Mouse (Mus musculus): ENCODE data around the gene H2afy2. TPM values are rescaled to one million over a fixed set of nuclear protein-coding genes. Genes with fewer than 3 reads are reported as not detected.

Gene H2afy2
- polyA plus RNA-seq (2014; fragmentation: Nextera tagmentation; extraction: Ambion mirVana) = 202 and 203 TPM in 2 replicates

GRCm38 (mm10) chr10:61783621-61784251, at the start of gene H2afy2:
Gene H2afy2, minus strand, starts transcription at chr10:61784147.
- DNase-seq (ENCODE audit: low spot score) (peak; percentile 84), ATAC-seq (ENCODE audit: low FRiP score) (peak; percentile 90)
- H3K4me2 ChIP-seq (replicated peaks) = peak within 1 kb of the TSS; percentile 67
- no peaks in the 10 kb centered on the region for H3K27me3 ChIP-seq (ENCODE audit: control insufficient read depth, insufficient read depth, low read length)
- peak within 1 kb of the TSS; percentile 99 for H3K27ac ChIP-seq
- H3K4me3 ChIP-seq (replicated peaks; ENCODE audit: low read length) = peak within 1 kb of the TSS; percentile 69
- WGBS = under 1% methylated on average over 49 of the region's 50 CpGs
- H3K36me3 ChIP-seq (replicated peaks; ENCODE audit: control insufficient read depth, insufficient read depth) = no peaks in the 10 kb centered on the region
- H3K9me3 ChIP-seq (ENCODE audit: control insufficient read depth, low read length) = no peaks in the 10 kb centered on the region
- peak within 1 kb of the TSS; percentile 98 for H3K9ac ChIP-seq
- peaks cover 27% of the 10 kb centered on the region for H3K4me1 ChIP-seq (replicated peaks; ENCODE audit: control insufficient read depth, insufficient read depth, low read length)

GRCm38 (mm10) chr10:61832713-61833112, 48.8 kb upstream of the H2afy2 start:
- H3K36me3 ChIP-seq (replicated peaks; ENCODE audit: control insufficient read depth, insufficient read depth) = no peaks in the 10 kb centered on the region
- H3K27me3 ChIP-seq (ENCODE audit: control insufficient read depth, insufficient read depth, low read length) = no peaks in the 10 kb centered on the region
- H3K4me3 ChIP-seq (replicated peaks; ENCODE audit: low read length) = no peak overlapping the region
- no peaks in the 10 kb centered on the region for H3K9me3 ChIP-seq (ENCODE audit: control insufficient read depth, low read length)
- WGBS = 90% methylated on average over 11 of the region's 11 CpGs
- no peak overlapping the region for H3K27ac ChIP-seq
- H3K9ac ChIP-seq = no peak overlapping the region
- no peak overlapping the region for H3K4me2 ChIP-seq (replicated peaks)
- no peak for ATAC-seq (ENCODE audit: low FRiP score)
- DNase-seq (ENCODE audit: low spot score) = no peak
- H3K4me1 ChIP-seq (replicated peaks; ENCODE audit: control insufficient read depth, insufficient read depth, low read length) = no peaks in the 10 kb centered on the region

DNA sequence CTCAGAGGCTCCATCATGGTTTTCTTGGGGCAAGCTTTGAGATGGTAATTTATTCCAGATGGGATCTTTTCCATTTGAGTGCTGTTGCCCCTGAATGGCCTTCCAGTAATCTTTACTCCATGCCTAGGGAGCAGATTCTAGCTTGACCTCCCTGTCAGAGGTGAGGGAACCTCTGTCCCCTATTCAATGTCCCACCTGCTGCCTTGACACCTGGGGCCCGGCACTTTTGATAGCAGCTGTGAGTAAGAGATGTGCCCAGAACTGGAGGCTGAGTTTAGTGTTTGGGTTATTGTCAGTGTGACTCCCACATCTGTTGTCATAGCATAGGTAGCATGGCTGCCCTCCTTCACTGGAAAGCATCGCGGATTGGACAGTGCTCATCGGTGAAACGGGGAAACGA, 47.8 kb upstream of the H2afy2 start:
- no peaks in the 10 kb centered on the region for H3K27me3 ChIP-seq (ENCODE audit: control insufficient read depth, insufficient read depth, low read length)
- no peaks in the 10 kb centered on the region for H3K4me1 ChIP-seq (replicated peaks; ENCODE audit: control insufficient read depth, insufficient read depth, low read length)
- no peak overlapping the region for H3K4me2 ChIP-seq (replicated peaks)
- DNase-seq (ENCODE audit: low spot score) = no peak
- H3K36me3 ChIP-seq (replicated peaks; ENCODE audit: control insufficient read depth, insufficient read depth) = no peaks in the 10 kb centered on the region
- WGBS = 92% methylated on average over 6 of the region's 6 CpGs
- no peaks in the 10 kb centered on the region for H3K9me3 ChIP-seq (ENCODE audit: control insufficient read depth, low read length)
- H3K27ac ChIP-seq = no peak overlapping the region
- H3K4me3 ChIP-seq (replicated peaks; ENCODE audit: low read length) = no peak overlapping the region
- no peak for ATAC-seq (ENCODE audit: low FRiP score)
- H3K9ac ChIP-seq = no peak overlapping the region

- H3K36me3 ChIP-seq (replicated peaks; ENCODE audit: control insufficient read depth, insufficient read depth) = no peaks in the 10 kb centered on the region
- no peaks in the 10 kb centered on the region for H3K4me1 ChIP-seq (replicated peaks; ENCODE audit: control insufficient read depth, insufficient read depth, low read length)
- no peak overlapping the region for H3K27ac ChIP-seq
- DNase-seq (ENCODE audit: low spot score) (no peak), ATAC-seq (ENCODE audit: low FRiP score) (no peak)
- H3K9me3 ChIP-seq (ENCODE audit: control insufficient read depth, low read length) = no peaks in the 10 kb centered on the region
- H3K27me3 ChIP-seq (ENCODE audit: control insufficient read depth, insufficient read depth, low read length) = no peaks in the 10 kb centered on the region
- no peak overlapping the region for H3K4me3 ChIP-seq (replicated peaks; ENCODE audit: low read length)
- no peak overlapping the region for H3K9ac ChIP-seq
- 81% methylated on average over 12 of the region's 12 CpGs for WGBS
- no peak overlapping the region for H3K4me2 ChIP-seq (replicated peaks)
Observed at GRCm38 (mm10) chr10:61831251-61831650, 47.3 kb upstream of the H2afy2 start.

DNA sequence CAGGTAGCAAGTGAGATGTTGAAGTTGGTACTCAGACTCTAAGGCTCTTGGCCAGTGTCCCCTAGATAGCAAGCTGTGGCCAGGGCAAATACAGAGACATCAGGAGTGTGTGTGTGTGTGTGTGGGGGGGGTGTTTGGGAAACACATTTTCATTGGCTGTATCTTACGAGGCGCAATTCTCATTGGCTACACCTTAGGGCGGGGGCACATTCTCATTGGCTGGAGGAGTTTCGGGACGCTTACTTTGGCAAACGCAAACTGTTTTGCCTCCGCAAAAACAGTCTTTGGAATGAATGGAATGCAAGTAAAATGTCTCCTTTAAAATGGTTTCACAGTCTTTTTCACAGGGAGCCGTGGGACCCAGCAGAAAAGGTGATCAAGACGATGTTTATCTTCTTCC, 46.9 kb upstream of the H2afy2 start:
- H3K27ac ChIP-seq = no peak overlapping the region
- no peaks in the 10 kb centered on the region for H3K36me3 ChIP-seq (replicated peaks; ENCODE audit: control insufficient read depth, insufficient read depth)
- H3K9ac ChIP-seq = no peak overlapping the region
- H3K4me3 ChIP-seq (replicated peaks; ENCODE audit: low read length) = no peak overlapping the region
- no peaks in the 10 kb centered on the region for H3K4me1 ChIP-seq (replicated peaks; ENCODE audit: control insufficient read depth, insufficient read depth, low read length)
- DNase-seq (ENCODE audit: low spot score) (no peak), ATAC-seq (ENCODE audit: low FRiP score) (no peak)
- H3K9me3 ChIP-seq (ENCODE audit: control insufficient read depth, low read length) = no peaks in the 10 kb centered on the region
- no peak overlapping the region for H3K4me2 ChIP-seq (replicated peaks)
- WGBS = 59% methylated on average over 9 of the region's 9 CpGs
- no peaks in the 10 kb centered on the region for H3K27me3 ChIP-seq (ENCODE audit: control insufficient read depth, insufficient read depth, low read length)

DNA sequence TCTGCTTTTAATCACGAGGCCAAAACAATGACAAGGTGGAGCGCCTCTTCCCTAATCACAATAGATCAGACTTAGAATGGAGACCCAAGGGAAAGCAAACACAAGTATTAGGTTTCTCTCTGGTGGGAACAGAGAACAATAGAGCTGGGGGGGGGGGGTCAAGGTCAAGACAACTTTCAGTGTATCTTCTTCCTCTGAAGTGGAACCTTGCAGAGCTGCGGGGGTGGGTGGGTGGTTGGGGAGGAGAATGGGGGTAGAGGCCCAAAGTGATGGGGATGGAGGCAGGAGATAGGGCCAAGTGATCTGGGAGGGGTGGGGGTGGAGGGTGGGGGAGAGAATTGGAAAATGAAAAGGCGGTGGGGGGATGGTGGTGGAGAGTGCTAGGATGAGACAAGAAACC, 45.1 kb upstream of the H2afy2 start:
- 55% methylated on average over 4 of the region's 4 CpGs for WGBS
- no peaks in the 10 kb centered on the region for H3K27me3 ChIP-seq (ENCODE audit: control insufficient read depth, insufficient read depth, low read length)
- no peak overlapping the region for H3K27ac ChIP-seq
- H3K4me3 ChIP-seq (replicated peaks; ENCODE audit: low read length) = no peak overlapping the region
- H3K36me3 ChIP-seq (replicated peaks; ENCODE audit: control insufficient read depth, insufficient read depth) = no peaks in the 10 kb centered on the region
- DNase-seq (ENCODE audit: low spot score) = no peak
- H3K4me2 ChIP-seq (replicated peaks) = no peak overlapping the region
- H3K4me1 ChIP-seq (replicated peaks; ENCODE audit: control insufficient read depth, insufficient read depth, low read length) = no peaks in the 10 kb centered on the region
- H3K9ac ChIP-seq = no peak overlapping the region
- H3K9me3 ChIP-seq (ENCODE audit: control insufficient read depth, low read length) = no peaks in the 10 kb centered on the region
- no peak for ATAC-seq (ENCODE audit: low FRiP score)

DNA sequence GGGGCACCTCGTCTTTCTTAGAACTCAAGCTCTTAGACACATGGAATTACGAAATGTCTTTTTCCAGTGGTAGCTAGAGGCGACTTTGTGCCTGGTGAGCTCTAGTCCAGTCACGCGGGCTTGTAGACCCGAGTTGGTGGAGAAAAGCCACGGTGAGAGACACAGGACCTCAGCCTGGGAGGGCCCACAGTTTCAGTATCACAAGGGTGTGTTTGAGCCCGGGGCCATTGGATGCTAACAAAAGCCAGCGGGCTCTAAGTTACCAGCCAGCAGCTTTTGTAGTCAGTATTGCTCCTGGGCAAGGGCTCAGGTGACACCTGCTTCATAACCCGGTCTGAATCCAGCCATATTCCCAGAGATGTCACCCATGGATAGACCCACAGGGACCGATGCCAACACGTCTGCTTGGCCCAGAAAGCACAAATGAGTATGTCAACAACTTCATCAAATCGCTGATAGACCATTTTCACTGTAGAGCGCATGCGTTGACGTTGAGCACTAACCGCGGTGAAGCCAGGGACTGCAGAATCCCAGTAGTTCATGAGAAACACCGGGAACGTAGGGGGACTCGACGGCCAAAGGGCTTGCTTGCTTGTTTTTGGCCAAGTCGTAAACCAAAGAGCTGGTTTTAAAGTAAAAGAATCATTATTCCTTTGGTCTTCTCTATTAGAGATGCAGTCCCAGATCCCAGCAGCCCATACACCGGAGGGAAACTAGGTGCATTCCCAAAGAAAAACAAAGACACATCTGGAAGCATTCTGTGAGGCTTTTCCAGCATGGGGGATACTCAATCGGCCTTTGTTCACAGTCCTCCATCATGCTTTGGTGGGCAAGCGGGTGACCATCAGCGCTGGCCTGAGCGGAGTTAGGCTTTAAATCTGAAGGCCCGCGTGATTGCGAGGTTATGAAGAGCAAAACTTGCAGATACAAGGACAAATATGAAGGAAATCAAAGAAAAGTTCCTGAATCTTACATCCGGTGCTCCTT, 44.3 kb upstream of the H2afy2 start:
- 85% methylated on average over 32 of the region's 32 CpGs for WGBS
- no peak overlapping the region for H3K27ac ChIP-seq

GRCm38 (mm10) chr10:61826753-61827435, 42.9 kb upstream of the H2afy2 start:
- Histone ChIP-seq H3K4me3 (replicated peaks; ENCODE audit: low read length) (no peak overlapping the region), H3K27ac (no peak overlapping the region), H3K36me3 (replicated peaks; ENCODE audit: control insufficient read depth, insufficient read depth) (no peaks in the 10 kb centered on the region), H3K9me3 (ENCODE audit: control insufficient read depth, low read length) (no peaks in the 10 kb centered on the region), H3K9ac (no peak overlapping the region), H3K4me1 (replicated peaks; ENCODE audit: control insufficient read depth, insufficient read depth, low read length) (no peaks in the 10 kb centered on the region), H3K27me3 (ENCODE audit: control insufficient read depth, insufficient read depth, low read length) (no peaks in the 10 kb centered on the region), H3K4me2 (replicated peaks) (no peak overlapping the region)
- 29% methylated on average over 16 of the region's 16 CpGs for WGBS
- no peak for ATAC-seq (ENCODE audit: low FRiP score)
- DNase-seq (ENCODE audit: low spot score) = no peak

More for the DNA sequence above, 44.3 kb upstream of the H2afy2 start:
- H3K4me2 ChIP-seq (replicated peaks) = no peak overlapping the region
- no peaks in the 10 kb centered on the region for H3K9me3 ChIP-seq (ENCODE audit: control insufficient read depth, low read length)
- H3K4me3 ChIP-seq (replicated peaks; ENCODE audit: low read length) = no peak overlapping the region
- no peaks in the 10 kb centered on the region for H3K36me3 ChIP-seq (replicated peaks; ENCODE audit: control insufficient read depth, insufficient read depth)
- H3K27me3 ChIP-seq (ENCODE audit: control insufficient read depth, insufficient read depth, low read length) = no peaks in the 10 kb centered on the region
- H3K9ac ChIP-seq = no peak overlapping the region
- DNase-seq (ENCODE audit: low spot score) (no peak), ATAC-seq (ENCODE audit: low FRiP score) (no peak)
- no peaks in the 10 kb centered on the region for H3K4me1 ChIP-seq (replicated peaks; ENCODE audit: control insufficient read depth, insufficient read depth, low read length)

All from hindbrain, embryonic 14.5 days (tissue).